Mouse (Mus musculus) embryo, embryonic 11 days (tissue): ENCODE results near the gene Nav2.

ENCODE experiments used
- DNase-seq: peaks from one replicate; pipeline ENCODE4 v3.0.0-alpha.2; 2015

The Nav2 gene

GRCm38 (mm10) chr7:48908521-48909341, at the start of gene Nav2:
Nav2 (plus strand) TSS chr7:48908716.
- no peak for DNase-seq

DNA sequence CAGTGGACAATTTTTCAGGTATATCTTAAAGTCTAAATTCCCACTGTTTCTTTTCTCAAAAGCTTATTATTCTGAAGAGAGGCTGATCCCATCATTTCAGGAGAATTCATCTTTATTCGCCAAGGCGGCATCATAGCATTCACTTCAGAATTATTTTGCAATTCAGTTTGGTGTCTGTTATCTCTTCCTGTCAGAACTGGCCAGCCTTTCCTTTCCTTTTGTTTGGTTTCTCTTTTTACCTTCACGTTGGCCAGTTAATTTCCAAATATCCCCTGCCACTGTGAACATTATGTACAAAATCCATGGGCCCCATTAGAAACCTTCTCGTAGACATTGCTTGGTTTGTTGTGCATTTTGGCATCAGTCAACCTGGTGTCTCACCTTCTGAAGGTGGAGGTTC, 49.2 kb upstream of the Nav2 start:
- DNase-seq: no peak

DNA sequence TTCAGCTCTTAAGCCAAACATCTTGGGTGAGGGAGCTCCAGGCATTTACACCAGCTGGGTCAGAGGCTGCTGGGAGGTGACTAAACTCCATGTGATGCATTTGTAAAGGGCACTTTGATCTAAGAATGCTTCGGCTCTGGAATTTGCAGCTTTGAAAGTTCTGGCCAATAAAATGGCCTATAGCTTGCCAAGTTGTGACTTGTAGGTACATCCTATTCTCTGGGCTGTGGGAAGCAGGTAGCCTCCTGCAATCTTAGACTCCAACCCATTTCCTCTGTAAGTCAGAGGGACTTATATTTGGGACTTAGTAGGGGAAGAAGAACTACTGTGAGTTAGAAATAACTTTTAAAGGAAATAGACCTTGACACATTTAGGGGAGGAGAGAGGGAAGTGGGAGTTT, 47.6 kb upstream of the Nav2 start:
- no peak for DNase-seq

- no peak for DNase-seq
These were observed 46.7 kb upstream of the Nav2 start for GRCm38 (mm10) chr7:48861796-48862195.

- DNase-seq: no peak
These were observed 44.3 kb upstream of the Nav2 start for GRCm38 (mm10) chr7:48864199-48864598.

- DNase-seq: no peak
These were observed 43.7 kb upstream of the Nav2 start for GRCm38 (mm10) chr7:48864671-48865458.

DNA sequence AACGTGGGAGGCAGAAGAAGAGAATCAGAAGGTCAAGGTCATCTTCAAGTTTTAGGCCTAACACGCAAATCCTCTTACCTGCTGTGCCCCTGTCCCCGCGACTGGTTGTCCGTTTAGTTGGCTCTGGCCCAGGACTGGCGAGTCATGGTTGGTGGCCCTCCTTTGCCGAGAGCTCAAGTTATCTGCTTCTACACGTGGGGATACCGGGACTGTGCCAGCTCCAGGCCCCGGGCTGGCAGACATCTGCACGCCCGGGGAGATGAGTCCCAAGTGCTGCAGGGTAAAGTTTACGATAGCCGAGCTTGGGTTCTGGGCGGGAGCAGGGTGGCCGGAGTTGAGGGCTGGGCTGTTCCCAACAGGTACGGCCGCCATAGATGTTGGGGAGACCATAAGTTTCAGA, 40.9 kb upstream of the Nav2 start:
- no peak for DNase-seq

DNA sequence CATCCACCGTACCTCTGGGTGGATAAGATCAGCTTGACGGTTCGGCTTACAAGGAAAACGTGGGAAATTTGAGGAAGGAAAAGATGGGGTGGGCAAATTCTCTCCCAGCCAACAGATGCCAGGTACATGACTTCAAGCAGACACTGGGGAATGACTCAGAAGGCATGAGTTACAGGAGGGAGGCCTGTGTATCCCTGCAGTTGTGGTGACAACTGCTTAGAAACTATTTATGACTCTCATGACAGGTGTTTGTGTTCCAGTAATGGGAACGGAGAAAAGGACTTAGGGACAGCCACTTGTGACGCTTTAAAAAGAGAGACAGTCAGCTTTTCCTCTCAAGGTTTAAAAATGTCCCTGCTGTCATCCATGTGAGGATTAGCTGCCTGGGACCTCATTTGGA, 38.4 kb upstream of the Nav2 start:
- no peak for DNase-seq

- no peak for DNase-seq
These were observed 37.8 kb upstream of the Nav2 start for GRCm38 (mm10) chr7:48870579-48871180.

GRCm38 (mm10) chr7:48871292-48871691, 37.2 kb upstream of the Nav2 start:
- DNase-seq: no peak

- DNase-seq: no peak
These were observed 33.4 kb upstream of the Nav2 start for GRCm38 (mm10) chr7:48875096-48875495.

GRCm38 (mm10) chr7:48876526-48876925, 32.0 kb upstream of the Nav2 start:
- DNase-seq: peak; percentile 78

DNA sequence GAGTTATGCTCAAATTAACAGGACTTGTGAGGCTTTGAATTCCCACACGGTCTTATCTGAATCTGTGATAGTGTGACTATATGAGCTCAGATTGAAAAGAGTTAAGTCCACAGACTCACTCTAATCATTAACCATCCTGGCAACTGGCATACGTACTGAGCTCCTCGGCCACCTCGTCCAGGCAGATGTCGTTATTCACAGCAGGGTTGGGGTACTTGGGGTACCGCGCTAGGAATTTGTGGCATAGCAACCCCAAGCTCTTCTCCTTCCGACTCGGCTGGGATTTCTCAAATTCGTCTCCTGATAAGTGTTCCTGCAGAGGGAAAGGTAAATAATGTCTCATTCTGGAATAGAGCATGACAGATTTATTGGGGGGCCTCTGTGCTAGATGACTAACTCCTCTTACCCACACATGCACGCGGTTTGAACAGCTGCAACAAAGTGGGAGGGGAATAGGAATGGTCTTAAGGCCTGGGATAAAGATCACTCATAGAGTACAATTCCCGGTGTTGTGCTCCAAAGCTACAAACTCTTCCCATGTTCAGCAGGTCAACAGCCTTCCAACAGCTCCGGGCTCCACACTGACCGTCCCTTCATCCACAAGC, 30.6 kb upstream of the Nav2 start:
- DNase-seq: no peak

- DNase-seq: no peak
These were observed 28.9 kb upstream of the Nav2 start for GRCm38 (mm10) chr7:48879574-48879973.

- peak; percentile 100 for DNase-seq
These were observed 27.7 kb upstream of the Nav2 start for GRCm38 (mm10) chr7:48880591-48881481.

- peak; percentile 94 for DNase-seq
These were observed 27.0 kb upstream of the Nav2 start, which contains the start of gene E2f8 for GRCm38 (mm10) chr7:48881486-48881885. E2f8 (minus strand) TSS chr7:48881596.

- peak; percentile 36 for DNase-seq
These were observed 26.4 kb upstream of the Nav2 start for GRCm38 (mm10) chr7:48881971-48882609.

- no peak for DNase-seq
These were observed 24.8 kb upstream of the Nav2 start for GRCm38 (mm10) chr7:48883525-48884265.

DNA sequence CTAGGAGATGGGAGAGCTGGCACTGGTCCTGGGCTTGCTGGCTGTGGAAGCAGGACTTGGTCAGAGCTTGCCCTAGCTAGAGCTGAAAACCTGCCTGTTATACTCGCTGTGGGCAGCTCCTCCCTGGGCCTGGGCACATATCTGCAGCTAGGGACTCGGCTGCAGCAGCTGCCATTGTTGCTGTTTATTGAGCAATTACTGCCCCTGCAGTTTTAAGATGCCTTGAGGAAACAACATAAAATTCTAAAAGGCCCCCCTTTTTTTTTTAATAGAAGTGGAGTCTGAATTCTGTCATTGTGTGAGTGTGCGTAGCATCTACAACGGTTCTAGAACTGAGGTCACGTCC, 24.3 kb upstream of the Nav2 start:
- no peak for DNase-seq

DNA sequence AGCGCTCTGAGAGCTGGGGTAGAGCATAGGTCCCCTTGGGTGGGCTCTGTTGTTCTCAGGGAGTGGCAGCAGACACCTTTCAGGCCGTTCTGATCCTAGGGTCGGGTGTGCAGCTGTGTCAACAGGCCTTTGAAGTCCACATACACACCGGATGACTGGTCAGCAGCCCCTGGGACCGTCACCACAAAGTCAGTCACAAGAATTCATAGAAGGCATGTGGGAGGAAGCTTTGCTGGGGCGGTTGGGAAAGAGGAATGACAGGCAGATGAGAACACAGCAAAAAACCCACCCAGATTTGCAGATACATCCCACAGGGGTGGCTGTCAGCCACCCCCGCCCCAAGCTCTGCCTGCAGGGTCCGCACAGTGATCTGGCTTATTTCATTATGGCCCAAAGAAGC, 20.5 kb upstream of the Nav2 start:
- DNase-seq: no peak

DNA sequence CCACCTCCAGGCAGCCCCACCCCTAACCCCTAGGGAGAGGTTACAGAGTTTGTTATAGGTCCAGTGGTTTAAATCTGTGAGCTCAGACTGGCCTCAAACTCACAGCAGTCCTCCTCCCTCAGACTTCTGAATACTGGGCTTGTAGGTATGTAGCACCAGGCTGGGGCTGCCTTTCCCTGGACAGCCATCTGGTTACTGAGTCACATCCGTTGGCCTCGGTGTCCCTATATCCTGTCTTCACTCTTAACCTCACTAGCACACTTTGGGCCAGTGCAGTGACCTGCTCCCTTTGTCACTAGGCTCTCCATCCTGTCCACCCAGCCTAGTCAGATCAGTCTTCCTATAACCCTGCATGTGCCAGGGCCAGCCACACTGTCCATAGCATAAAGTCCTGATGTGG, 19.8 kb upstream of the Nav2 start:
- no peak for DNase-seq
